Mouse (Mus musculus): ENCODE measurements at regions not wholly inside any gene's neighbourhood (a gene's known extent, or its start where the extent isn't known, plus 50 kb on each side); places are given as distances from the start of the nearest gene placed in this dataset.

DNA sequence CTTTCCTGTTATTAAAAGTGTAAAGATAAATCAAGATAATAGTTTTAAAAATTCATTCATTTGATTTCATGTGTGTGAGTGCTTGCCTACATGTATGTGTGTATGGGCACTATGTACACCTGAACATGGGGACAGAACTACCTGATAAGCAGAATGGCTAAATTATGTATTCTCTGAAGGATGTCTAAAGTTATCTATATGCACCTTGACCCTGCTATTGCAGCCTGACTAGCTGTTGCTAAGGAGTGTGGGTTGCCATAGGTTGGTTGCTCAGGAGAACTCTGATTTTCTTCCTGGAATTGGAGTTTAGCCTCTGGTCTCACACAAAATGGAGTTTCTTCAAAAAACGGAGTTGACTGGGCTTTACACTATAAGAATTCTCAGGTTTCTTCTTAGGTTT, 234.5 kb upstream of the Gap43 start:
- no peak for TF ChIP-seq EP300 (IDR thresholded peaks at IDR 0.05; ENCODE audit: low read depth)
- Histone ChIP-seq H3K9me3 (replicated peaks; ENCODE audit: control insufficient read depth, low read length) (no peaks in the 10 kb centered on the region), H3K9ac (replicated peaks; ENCODE audit: low read depth, low read length) (no peak overlapping the region), H3K36me3 (replicated peaks; ENCODE audit: control insufficient read depth, insufficient read depth, low read length) (no peaks in the 10 kb centered on the region), H3K4me3 (ENCODE audit: low read depth, low read length) (no peak overlapping the region), H3K4me2 (ENCODE audit: low read depth, low read length) (no peak overlapping the region), H3K27me3 (ENCODE audit: control insufficient read depth, insufficient read depth, low read length) (no peaks in the 10 kb centered on the region), H3K4me1 (ENCODE audit: control insufficient read depth, insufficient read depth) (no peaks in the 10 kb centered on the region), H3K27ac (ENCODE audit: low read depth) (no peak overlapping the region)
- DNase-seq (ENCODE audit: low spot score) (no peak), ATAC-seq (ENCODE audit: insufficient read depth, low read depth) (no peak)
- WGBS = 46% methylated on average over 1 of the region's 1 CpGs

DNA sequence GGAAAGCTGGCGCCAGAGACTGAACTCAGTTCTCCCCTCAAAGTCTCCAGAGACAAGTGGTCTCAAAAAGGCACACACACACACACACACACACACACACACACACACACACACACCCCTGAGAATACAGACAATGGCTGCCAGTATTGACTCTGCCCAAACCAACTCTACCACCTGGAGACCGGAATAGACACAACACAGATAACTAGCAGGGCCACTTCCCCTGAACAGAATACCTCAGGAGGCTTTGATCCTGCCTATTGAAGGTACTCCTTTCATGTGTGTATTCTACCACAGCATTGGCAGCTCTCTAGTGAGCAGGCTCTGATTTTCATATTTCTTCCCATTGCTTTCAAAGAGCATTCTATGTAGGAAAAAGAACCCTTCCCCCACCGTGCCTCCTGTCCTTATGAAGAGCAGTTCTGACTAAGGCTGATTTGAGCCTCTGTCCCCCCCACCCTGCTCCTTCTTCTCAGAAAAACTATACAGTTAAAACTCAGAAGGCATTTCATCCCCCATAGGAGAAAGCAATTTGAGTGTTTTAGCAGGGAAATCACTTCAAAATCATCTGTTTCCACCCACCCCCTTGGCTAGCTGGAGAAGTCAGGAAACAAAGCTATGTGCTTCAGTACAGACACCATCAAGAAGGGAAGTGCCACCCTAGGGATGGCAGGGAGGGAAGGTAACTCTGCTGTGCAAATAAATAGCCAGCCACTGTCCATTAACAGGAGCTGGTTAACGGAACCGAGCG, 230.0 kb upstream of the Gap43 start:
- no peaks in the 10 kb centered on the region for H3K36me3 ChIP-seq (replicated peaks; ENCODE audit: control insufficient read depth, insufficient read depth, low read length)
- WGBS = 79% methylated on average over 6 of the region's 6 CpGs
- no peaks in the 10 kb centered on the region for H3K27me3 ChIP-seq (ENCODE audit: control insufficient read depth, insufficient read depth, low read length)
- H3K9me3 ChIP-seq (replicated peaks; ENCODE audit: control insufficient read depth, low read length) = no peaks in the 10 kb centered on the region
- H3K4me3 ChIP-seq (ENCODE audit: low read depth, low read length) = no peak overlapping the region
- H3K4me2 ChIP-seq (ENCODE audit: low read depth, low read length) = no peak overlapping the region
- DNase-seq (ENCODE audit: low spot score) = no peak
- ATAC-seq (ENCODE audit: insufficient read depth, low read depth) = no peak
- H3K9ac ChIP-seq (replicated peaks; ENCODE audit: low read depth, low read length) = no peak overlapping the region
- H3K27ac ChIP-seq (ENCODE audit: low read depth) = no peak overlapping the region
- TF ChIP-seq EP300 (IDR thresholded peaks at IDR 0.05; ENCODE audit: low read depth) (no peak), CTCF (IDR thresholded peaks at IDR 0.05; ENCODE audit: low read depth) (no peak)
- no peaks in the 10 kb centered on the region for H3K4me1 ChIP-seq (ENCODE audit: control insufficient read depth, insufficient read depth)

DNA sequence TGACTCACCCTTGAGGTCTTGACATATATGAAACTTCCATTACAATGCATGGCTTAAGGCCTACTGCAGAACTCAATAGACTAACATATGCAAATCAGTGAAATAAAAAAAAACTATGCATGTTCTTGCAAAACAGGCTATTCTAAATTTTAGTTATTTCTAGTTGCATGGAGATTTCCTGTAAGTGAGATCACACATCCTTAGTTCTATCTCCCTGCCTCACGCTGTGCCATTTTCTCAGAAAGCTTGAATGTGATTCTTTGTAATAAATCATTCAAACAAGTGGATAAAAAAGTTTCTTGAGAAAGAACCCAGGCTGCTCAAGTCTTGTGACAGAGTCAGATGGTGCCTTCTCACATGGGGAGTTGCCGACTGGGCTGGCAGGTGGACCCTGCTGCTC, 228.9 kb upstream of the Gap43 start:
- no peak overlapping the region for H3K27ac ChIP-seq (ENCODE audit: low read depth)
- ATAC-seq (ENCODE audit: insufficient read depth, low read depth) (no peak), DNase-seq (ENCODE audit: low spot score) (no peak)

DNA sequence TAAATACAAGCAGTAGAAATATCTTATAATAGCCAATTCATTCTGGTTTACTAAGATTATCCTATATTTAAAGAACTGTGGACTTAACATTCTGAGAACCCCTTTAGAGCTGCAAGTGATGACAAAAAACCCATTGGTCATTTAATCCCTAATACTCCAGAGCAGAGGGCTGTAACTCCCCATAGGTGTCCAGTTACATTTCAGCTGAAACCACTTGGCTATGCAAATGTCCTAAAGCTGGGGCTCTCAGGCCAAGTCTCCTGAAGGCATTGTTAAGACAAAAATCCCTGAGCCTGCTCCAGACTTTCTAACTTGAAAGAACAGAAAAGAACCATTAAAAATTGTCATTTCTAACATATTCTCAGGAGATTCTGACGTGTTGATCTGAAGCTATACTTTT, 209.1 kb upstream of the Gap43 start:
- Histone ChIP-seq H3K4me1 (ENCODE audit: control insufficient read depth, insufficient read depth) (no peaks in the 10 kb centered on the region), H3K4me2 (ENCODE audit: low read depth, low read length) (no peak overlapping the region), H3K4me3 (ENCODE audit: low read depth, low read length) (no peak overlapping the region), H3K9ac (replicated peaks; ENCODE audit: low read depth, low read length) (no peak overlapping the region), H3K27ac (ENCODE audit: low read depth) (no peak overlapping the region), H3K9me3 (replicated peaks; ENCODE audit: control insufficient read depth, low read length) (no peaks in the 10 kb centered on the region), H3K27me3 (ENCODE audit: control insufficient read depth, insufficient read depth, low read length) (no peaks in the 10 kb centered on the region), H3K36me3 (replicated peaks; ENCODE audit: control insufficient read depth, insufficient read depth, low read length) (no peaks in the 10 kb centered on the region)
- DNase-seq (ENCODE audit: low spot score) = no peak
- 67% methylated on average over 1 of the region's 1 CpGs for whole genome bisulfite sequencing
- TF ChIP-seq EP300 (IDR thresholded peaks at IDR 0.05; ENCODE audit: low read depth) (no peak), CTCF (IDR thresholded peaks at IDR 0.05; ENCODE audit: low read depth) (no peak)
- ATAC-seq (ENCODE audit: insufficient read depth, low read depth) = no peak

More for the DNA sequence above, 228.9 kb upstream of the Gap43 start:
- WGBS = 65% methylated on average over 2 of the region's 2 CpGs
- Histone ChIP-seq H3K9me3 (replicated peaks; ENCODE audit: control insufficient read depth, low read length) (no peaks in the 10 kb centered on the region), H3K36me3 (replicated peaks; ENCODE audit: control insufficient read depth, insufficient read depth, low read length) (no peaks in the 10 kb centered on the region), H3K27me3 (ENCODE audit: control insufficient read depth, insufficient read depth, low read length) (no peaks in the 10 kb centered on the region), H3K4me1 (ENCODE audit: control insufficient read depth, insufficient read depth) (no peaks in the 10 kb centered on the region), H3K9ac (replicated peaks; ENCODE audit: low read depth, low read length) (no peak overlapping the region), H3K4me3 (ENCODE audit: low read depth, low read length) (no peak overlapping the region), H3K4me2 (ENCODE audit: low read depth, low read length) (no peak overlapping the region)
- no peak for TF ChIP-seq EP300 (IDR thresholded peaks at IDR 0.05; ENCODE audit: low read depth)
- TF ChIP-seq CTCF (IDR thresholded peaks at IDR 0.05; ENCODE audit: low read depth) = no peak

DNA sequence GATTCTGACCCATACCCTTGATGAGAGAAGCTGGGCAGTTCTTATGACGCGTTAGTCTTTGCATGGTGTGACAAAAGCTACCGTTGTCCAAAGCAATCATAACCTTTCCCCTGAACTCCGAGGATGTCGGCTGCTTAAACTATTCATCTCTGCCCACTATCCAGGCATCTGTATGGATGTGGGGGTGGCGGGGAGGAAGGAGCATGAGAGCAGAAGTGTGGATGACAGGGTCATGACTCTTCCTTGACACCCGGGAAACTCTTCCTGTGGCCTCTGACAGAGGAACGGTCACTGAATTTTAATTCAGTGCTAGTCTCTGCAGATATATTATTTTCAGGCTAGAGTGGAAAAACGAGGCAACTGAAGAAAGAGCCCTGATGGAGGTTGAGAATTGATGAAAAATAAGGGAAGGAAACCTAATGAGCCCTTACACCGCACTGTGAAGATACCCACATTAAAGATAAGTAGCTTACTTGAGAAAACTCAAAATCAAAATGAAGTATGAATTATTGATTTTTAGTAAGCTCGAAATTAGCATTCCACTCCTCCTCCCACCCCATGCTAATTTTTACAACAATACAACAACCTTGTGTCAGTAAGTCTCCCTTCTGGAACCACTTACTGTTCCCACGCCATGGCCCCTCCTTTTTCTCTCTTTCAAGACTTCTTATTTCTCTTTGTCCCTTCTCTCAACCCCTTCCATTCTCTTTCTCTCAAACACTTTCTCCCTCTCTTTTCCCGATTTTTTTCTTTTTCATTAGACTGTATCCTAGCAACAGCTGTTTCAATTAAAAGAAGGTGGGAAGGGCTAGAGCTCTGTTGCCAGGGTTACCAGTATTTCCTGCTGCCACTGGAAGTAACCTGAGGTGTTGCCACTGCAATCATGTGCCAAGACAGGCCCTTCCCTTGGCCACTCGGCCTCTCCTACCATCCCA, 206.0 kb upstream of the Gap43 start:
- TF ChIP-seq EP300 (IDR thresholded peaks at IDR 0.05; ENCODE audit: low read depth) (no peak), CTCF (IDR thresholded peaks at IDR 0.05; ENCODE audit: low read depth) (no peak)
- H3K36me3 ChIP-seq (replicated peaks; ENCODE audit: control insufficient read depth, insufficient read depth, low read length) = no peaks in the 10 kb centered on the region
- H3K27ac ChIP-seq (ENCODE audit: low read depth) = no peak overlapping the region
- no peaks in the 10 kb centered on the region for H3K9me3 ChIP-seq (replicated peaks; ENCODE audit: control insufficient read depth, low read length)
- no peak for ATAC-seq (ENCODE audit: insufficient read depth, low read depth)
- no peaks in the 10 kb centered on the region for H3K4me1 ChIP-seq (ENCODE audit: control insufficient read depth, insufficient read depth)
- DNase-seq (ENCODE audit: low spot score) = no peak
- H3K9ac ChIP-seq (replicated peaks; ENCODE audit: low read depth, low read length) = no peak overlapping the region
- no peak overlapping the region for H3K4me2 ChIP-seq (ENCODE audit: low read depth, low read length)
- no peak overlapping the region for H3K4me3 ChIP-seq (ENCODE audit: low read depth, low read length)
- H3K27me3 ChIP-seq (ENCODE audit: control insufficient read depth, insufficient read depth, low read length) = no peaks in the 10 kb centered on the region
- 64% methylated on average over 14 of the region's 14 CpGs for WGBS

Data from heart, postnatal 0 days (tissue).